Mouse (Mus musculus) midbrain, embryonic 11.5 days (tissue): Measurements from ENCODE around the gene Il12a. TPM values are rescaled to one million over a fixed set of nuclear protein-coding genes. Genes with fewer than 3 reads are reported as not detected.

Source experiments
- ATAC-seq: fragments of 200-750 bp; cut with Nextera tagmentation; 2 replicates; pipeline ENCODE4 v1.8.0; 2017; ENCODE audit warnings: moderate TSS enrichment, moderate library complexity; ENCODE audit not compliant: low FRiP score
- DNase-seq: peaks from one replicate; pipeline ENCODE4 v3.0.0; 2015; ENCODE audit warnings: low spot score; ENCODE audit errors: missing footprints
- H3K27ac ChIP-seq: fragments of 300-500 bp; sonication (generic); 2 replicates; pipeline ENCODE4 v1.5.1; 2014; ENCODE audit warnings: low read depth, low read length
- H3K27me3 ChIP-seq: fragments of 300-500 bp; sonication (generic); 2 replicates; pipeline ENCODE4 v1.6.1; 2014; ENCODE audit warnings: mild to moderate bottlenecking, low read length, moderate library complexity, mixed read lengths; ENCODE audit not compliant: control insufficient read depth, insufficient read depth
- H3K36me3 ChIP-seq: fragments of 300-500 bp; sonication (generic); 2 replicates; pipeline ENCODE4 v1.6.1; 2014; ENCODE audit warnings: mild to moderate bottlenecking, low read length, moderate library complexity, mixed read lengths; ENCODE audit not compliant: control insufficient read depth, insufficient read depth
- H3K4me1 ChIP-seq: fragments of 300-500 bp; sonication (generic); 2 replicates; pipeline ENCODE4 v1.6.1; 2014; ENCODE audit warnings: low read length; ENCODE audit not compliant: control insufficient read depth, insufficient read depth
- H3K4me2 ChIP-seq: fragments of 300-500 bp; sonication (generic); 2 replicates; pipeline ENCODE4 v1.6.1; 2014; ENCODE audit warnings: mild to moderate bottlenecking, moderate library complexity
- H3K4me3 ChIP-seq: fragments of 300-500 bp; sonication (generic); 2 replicates; pipeline ENCODE4 v1.5.1; 2014; ENCODE audit warnings: low read depth, low read length
- H3K9ac ChIP-seq: fragments of 300-500 bp; sonication (generic); 2 replicates; pipeline ENCODE4 v1.6.1; 2014; ENCODE audit warnings: low read length
- H3K9me3 ChIP-seq: fragments of 300-500 bp; sonication (generic); 2 replicates; pipeline ENCODE4 v1.6.1; 2016; ENCODE audit warnings: low read length; ENCODE audit not compliant: control insufficient read depth
- WGBS: fragments of 180-500 bp; shearing (Covaris S2); extraction: QIAGEN DNeasy Blood & Tissue Kit; methylation state at CpG from one replicate; pipeline ENCODE4 v1.1.7; 2014; 5-methylcytosine and 5-hydroxymethylcytosine counted together
- polyA plus RNA-seq: library from polyadenylated mRNA; unstranded; fragments of >200 nt; fragmentation: Nextera tagmentation; extraction: Ambion mirVana; gene quantifications from 2 replicates; pipeline ENCODE4 v1.2.1, GENCODE M21; 2014

The Il12a gene
- polyA plus RNA-seq, result 0.14 TPM in 1 of 2 replicates, not detected in the other

- Histone ChIP-seq H3K27ac (no peak within 1 kb of the TSS), H3K9me3 (no peaks in the 10 kb centered on the region), H3K9ac (no peak within 1 kb of the TSS), H3K4me3 (no peak within 1 kb of the TSS), H3K4me1 (no peaks in the 10 kb centered on the region), H3K36me3 (no peaks in the 10 kb centered on the region), H3K4me2 (no peak within 1 kb of the TSS), H3K27me3 (no peaks in the 10 kb centered on the region)
- DNase-seq (no peak), ATAC-seq (no peak)
- WGBS, result 85% methylated on average over 4 of the region's 4 CpGs
Observed at GRCm38 (mm10) chr3:68690344-68690743, at the start of gene Il12a. Gene Il12a (plus strand): TSS chr3:68690644.

DNA sequence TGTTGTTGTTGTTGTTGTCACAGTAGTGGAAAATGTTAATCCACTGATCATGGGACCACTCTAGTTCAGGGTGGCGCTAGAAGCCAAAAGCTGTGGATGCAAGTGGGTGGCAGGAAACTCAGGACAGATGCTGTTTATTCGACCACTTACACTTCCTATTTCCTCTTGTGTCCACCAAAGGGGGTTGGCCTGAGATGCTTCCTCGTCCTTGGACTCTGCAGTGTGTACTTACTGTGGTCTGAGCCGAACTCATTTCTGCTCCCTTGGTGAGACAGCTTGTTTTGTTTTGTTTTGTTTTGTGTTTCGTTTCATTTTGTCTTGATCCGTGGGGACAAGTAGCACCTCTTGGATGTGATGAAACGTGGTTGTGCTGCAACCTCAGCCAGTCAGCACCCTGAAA is 47.5 kb upstream of the Il12a start:
- H3K4me3 ChIP-seq, result no peak overlapping the region
- H3K4me1 ChIP-seq, result no peaks in the 10 kb centered on the region
- no peaks in the 10 kb centered on the region for H3K9me3 ChIP-seq
- no peak overlapping the region for H3K4me2 ChIP-seq
- ATAC-seq, result no peak
- H3K27ac ChIP-seq, result no peak overlapping the region
- DNase-seq, result no peak
- H3K27me3 ChIP-seq, result no peaks in the 10 kb centered on the region
- 89% methylated on average over 7 of the region's 7 CpGs for WGBS
- H3K36me3 ChIP-seq, result no peaks in the 10 kb centered on the region
- H3K9ac ChIP-seq, result no peak overlapping the region

- no peaks in the 10 kb centered on the region for H3K36me3 ChIP-seq
- H3K27ac ChIP-seq, result no peak overlapping the region
- H3K9me3 ChIP-seq, result no peaks in the 10 kb centered on the region
- ATAC-seq, result no peak
- no peak overlapping the region for H3K4me2 ChIP-seq
- H3K4me3 ChIP-seq, result no peak overlapping the region
- WGBS, result 87% methylated on average over 6 of the region's 6 CpGs
- DNase-seq, result no peak
- H3K4me1 ChIP-seq, result no peaks in the 10 kb centered on the region
- H3K27me3 ChIP-seq, result no peaks in the 10 kb centered on the region
- H3K9ac ChIP-seq, result no peak overlapping the region
Observed at GRCm38 (mm10) chr3:68646387-68647130, 43.9 kb upstream of the Il12a start.

DNA sequence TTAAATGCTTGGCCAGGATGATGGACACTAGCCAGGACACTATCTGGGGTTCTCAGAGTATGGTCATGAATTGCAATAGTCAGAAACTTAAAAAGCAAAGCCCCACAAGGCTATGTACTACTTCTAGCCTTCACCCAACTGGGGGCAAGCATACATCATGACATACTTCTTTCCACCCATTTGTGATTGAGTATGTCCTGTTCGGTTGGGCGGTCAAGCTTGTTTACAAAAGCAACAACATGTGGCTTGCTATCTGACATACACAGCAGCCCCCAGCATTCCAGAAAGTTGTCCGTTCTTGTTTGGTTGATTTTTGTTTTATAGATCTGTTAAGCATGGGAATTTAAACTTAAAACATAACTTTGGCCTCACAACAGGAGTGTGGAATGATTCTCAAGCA is 43.2 kb upstream of the Il12a start:
- DNase-seq (no peak), ATAC-seq (no peak)
- Histone ChIP-seq H3K9me3 (no peaks in the 10 kb centered on the region), H3K36me3 (no peaks in the 10 kb centered on the region), H3K4me3 (no peak overlapping the region), H3K27me3 (no peaks in the 10 kb centered on the region), H3K4me2 (no peak overlapping the region), H3K4me1 (no peaks in the 10 kb centered on the region), H3K9ac (no peak overlapping the region), H3K27ac (no peak overlapping the region)
- 94% methylated on average over 3 of the region's 3 CpGs for WGBS

DNA sequence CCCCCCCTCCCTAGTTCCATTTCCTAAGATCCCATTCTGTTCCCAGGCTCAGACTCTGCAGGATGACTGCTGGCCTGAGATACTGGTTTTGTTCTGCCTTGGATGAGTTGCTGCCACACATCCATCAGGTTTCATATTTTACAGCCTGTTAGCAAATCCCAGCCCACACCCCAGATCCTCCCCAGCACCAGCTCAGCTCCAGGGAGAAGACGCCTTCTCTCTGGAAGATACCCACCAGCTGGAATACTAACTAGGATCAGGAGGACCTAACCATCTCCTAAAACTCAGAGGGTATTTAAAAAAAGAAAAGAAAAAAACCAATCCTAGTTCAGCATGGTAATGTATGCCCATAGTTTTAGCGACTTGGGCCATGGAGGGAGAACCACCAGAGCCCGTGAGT is 40.2 kb upstream of the Il12a start:
- Histone ChIP-seq H3K27me3 (no peaks in the 10 kb centered on the region), H3K36me3 (no peaks in the 10 kb centered on the region), H3K4me2 (no peak overlapping the region), H3K27ac (no peak overlapping the region), H3K9ac (no peak overlapping the region), H3K4me3 (no peak overlapping the region), H3K4me1 (no peaks in the 10 kb centered on the region), H3K9me3 (no peaks in the 10 kb centered on the region)
- DNase-seq (no peak), ATAC-seq (no peak)
- WGBS, result 87% methylated on average over 3 of the region's 3 CpGs

GRCm38 (mm10) chr3:68656607-68657352 is 33.7 kb upstream of the Il12a start:
- Histone ChIP-seq H3K4me1 (no peaks in the 10 kb centered on the region), H3K9ac (no peak overlapping the region), H3K36me3 (no peaks in the 10 kb centered on the region), H3K9me3 (no peaks in the 10 kb centered on the region), H3K4me3 (no peak overlapping the region), H3K27me3 (no peaks in the 10 kb centered on the region), H3K4me2 (no peak overlapping the region), H3K27ac (no peak overlapping the region)
- no peak for DNase-seq
- no peak for ATAC-seq
- WGBS, result 87% methylated on average over 4 of the region's 4 CpGs

- H3K27ac ChIP-seq, result no peak overlapping the region
- ATAC-seq (no peak), DNase-seq (no peak)
- no peaks in the 10 kb centered on the region for H3K36me3 ChIP-seq
- H3K4me3 ChIP-seq, result no peak overlapping the region
- H3K9ac ChIP-seq, result no peak overlapping the region
- no peaks in the 10 kb centered on the region for H3K9me3 ChIP-seq
- H3K4me1 ChIP-seq, result no peaks in the 10 kb centered on the region
- H3K4me2 ChIP-seq, result no peak overlapping the region
- H3K27me3 ChIP-seq, result no peaks in the 10 kb centered on the region
- WGBS, result 51% methylated on average over 9 of the region's 9 CpGs
Observed at GRCm38 (mm10) chr3:68657589-68658245, 32.7 kb upstream of the Il12a start.

- Histone ChIP-seq H3K27me3 (no peaks in the 10 kb centered on the region), H3K9me3 (no peaks in the 10 kb centered on the region), H3K9ac (no peak overlapping the region), H3K36me3 (no peaks in the 10 kb centered on the region), H3K4me2 (no peak overlapping the region), H3K4me3 (no peak overlapping the region), H3K27ac (no peak overlapping the region), H3K4me1 (no peaks in the 10 kb centered on the region)
- no peak for ATAC-seq
- no peak for DNase-seq
- 96% methylated on average over 6 of the region's 6 CpGs for WGBS
Observed at GRCm38 (mm10) chr3:68659996-68660395, 30.4 kb upstream of the Il12a start.

GRCm38 (mm10) chr3:68660538-68660937 is 29.9 kb upstream of the Il12a start:
- Histone ChIP-seq H3K4me1 (no peaks in the 10 kb centered on the region), H3K27me3 (no peaks in the 10 kb centered on the region), H3K4me3 (no peak overlapping the region), H3K27ac (no peak overlapping the region), H3K36me3 (no peaks in the 10 kb centered on the region), H3K9ac (no peak overlapping the region), H3K4me2 (no peak overlapping the region), H3K9me3 (no peaks in the 10 kb centered on the region)
- DNase-seq (no peak), ATAC-seq (no peak)
- 73% methylated on average over 4 of the region's 4 CpGs for WGBS
